9 mouse cellular contexts compared by ENCODE assay signal in genomic region chr7:28418096-28418670, GRCm38 (mm10). TPM values are rescaled to one million over a fixed set of nuclear protein-coding genes. Genes with fewer than 3 reads are reported as not detected.
DNase-seq lines count a peak whose midpoint lies in the region; ATAC-seq and TF ChIP-seq lines count a peak whose summit lies in the region.
"Had no signal": no experiment of that assay in that cellular context is flagged by ENCODE, and none has a peak within 500 bp of the region (broad histone marks: within the 10 kb centered on the region; RNA-seq: fewer than 3 reads in every experiment).

No protein-coding gene starts in this region.

- no peak overlapping the region for H3K9ac ChIP-seq in forebrain, postnatal 0 days
- no peak overlapping the region for H3K9ac ChIP-seq in forebrain, embryonic 13.5 days
- H3K9ac ChIP-seq in lung, embryonic 14.5 days: no peak overlapping the region

- peak; percentile 66 for ATAC-seq in forebrain, postnatal 0 days
- no peak for ATAC-seq in forebrain, embryonic 13.5 days
- peak; percentile 75 for ATAC-seq in lung, embryonic 14.5 days (ENCODE audit: insufficient read depth)

- H3K4me1 ChIP-seq in forebrain, postnatal 0 days (ENCODE audit: insufficient read depth): no peaks in the 10 kb centered on the region
- no peaks in the 10 kb centered on the region for H3K4me1 ChIP-seq in forebrain, embryonic 13.5 days
- no peaks in the 10 kb centered on the region for H3K4me1 ChIP-seq in lung, embryonic 14.5 days (ENCODE audit: insufficient read depth)

- no peak overlapping the region for H3K27ac ChIP-seq in forebrain, postnatal 0 days (ENCODE audit: low read depth, low read length)
- H3K27ac ChIP-seq in forebrain, embryonic 13.5 days: no peak overlapping the region
- H3K27ac ChIP-seq in lung, embryonic 14.5 days (ENCODE audit: low read depth): no peak overlapping the region

- H3K4me2 ChIP-seq in forebrain, postnatal 0 days (ENCODE audit: low read depth): no peak overlapping the region
- no peak overlapping the region for H3K4me2 ChIP-seq in forebrain, embryonic 13.5 days
- H3K4me2 ChIP-seq in lung, embryonic 14.5 days: no peak overlapping the region

- peaks cover 56% of the 10 kb centered on the region for H3K36me3 ChIP-seq in forebrain, postnatal 0 days (ENCODE audit: insufficient read depth)
- H3K36me3 ChIP-seq in forebrain, embryonic 13.5 days (ENCODE audit: poor library complexity, severe bottlenecking): peaks cover 99% of the 10 kb centered on the region
- H3K36me3 ChIP-seq in lung, embryonic 14.5 days (ENCODE audit: insufficient read depth): peaks cover 84% of the 10 kb centered on the region

- 63% methylated on average over 8 of the region's 8 CpGs for WGBS in forebrain, postnatal 0 days
- 86% methylated on average over 8 of the region's 8 CpGs for WGBS in forebrain, embryonic 13.5 days
- WGBS in lung, embryonic 14.5 days: 67% methylated on average over 8 of the region's 8 CpGs

- no peaks in the 10 kb centered on the region for H3K27me3 ChIP-seq in forebrain, postnatal 0 days (ENCODE audit: insufficient read depth, low read length)
- no peaks in the 10 kb centered on the region for H3K27me3 ChIP-seq in forebrain, embryonic 13.5 days
- H3K27me3 ChIP-seq in lung, embryonic 14.5 days (ENCODE audit: insufficient read depth, low read length): no peaks in the 10 kb centered on the region
- H3K27me3 ChIP-seq: CH12.LX had no signal

- TF ChIP-seq CTCF in forebrain, postnatal 0 days (IDR thresholded peaks at IDR 0.05; ENCODE audit: low read depth): no peak
- no peak for TF ChIP-seq CTCF in lung, embryonic 14.5 days (IDR thresholded peaks at IDR 0.05; ENCODE audit: low read depth)

- H3K4me3 ChIP-seq in forebrain, postnatal 0 days (ENCODE audit: low read depth, low read length): no peak overlapping the region
- H3K4me3 ChIP-seq in forebrain, embryonic 13.5 days: no peak overlapping the region
- H3K4me3 ChIP-seq in lung, embryonic 14.5 days (ENCODE audit: low read depth, low read length): no peak overlapping the region

- H3K9me3 ChIP-seq in forebrain, postnatal 0 days (ENCODE audit: low read length): no peaks in the 10 kb centered on the region
- no peaks in the 10 kb centered on the region for H3K9me3 ChIP-seq in forebrain, embryonic 13.5 days (replicated peaks)
- no peaks in the 10 kb centered on the region for H3K9me3 ChIP-seq in lung, embryonic 14.5 days (ENCODE audit: low read depth, low read length)

- DNase-seq in forebrain, postnatal 0 days: peak; percentile 15
- peak; percentile 24 for DNase-seq in MN1 (ENCODE audit: low spot score)
- DNase-seq in heart, adult 9 months (ENCODE audit: low spot score in 2 of 2): peak; percentile 85 to 86
- peak; percentile 77 for DNase-seq in lung, embryonic 14.5 days
- DNase-seq in yolk sac, embryonic 10.5 days (ENCODE audit: low spot score): no peak
- no peak for DNase-seq in cerebellum, adult 11 months
- DNase-seq in right cerebral cortex, postnatal 14 days: no peak

RNA-seq across cellular contexts. Expression of gene Gmfg, which starts 19.1 kb away (rescaled TPM):
- total RNA-seq in forebrain, postnatal 0 days (2014; rRNA removed): 2.6 and 3.8 TPM in 2 replicates
- polyA plus RNA-seq in forebrain, postnatal 0 days (2015; fragmentation: Nextera tagmentation; extraction: Ambion mirVana): 5.8 and 6.7 TPM in 2 replicates
- 2.5 and 2.8 TPM in 2 replicates for polyA plus RNA-seq in forebrain, embryonic 13.5 days (2015; fragmentation: Nextera tagmentation; extraction: Ambion mirVana)
- 30.5 and 37.0 TPM in 2 replicates for polyA plus RNA-seq in lung, embryonic 14.5 days (2014; fragmentation: Nextera tagmentation; extraction: Ambion mirVana)

RNA-seq across cellular contexts. Expression of gene Paf1, which starts 25.4 kb away (rescaled TPM):
- total RNA-seq in forebrain, postnatal 0 days (2014; rRNA removed): 74.8 and 80.5 TPM in 2 replicates
- 69.4 and 92.7 TPM in 2 replicates for polyA plus RNA-seq in forebrain, postnatal 0 days (2015; fragmentation: Nextera tagmentation; extraction: Ambion mirVana)
- polyA plus RNA-seq in forebrain, embryonic 13.5 days (2015; fragmentation: Nextera tagmentation; extraction: Ambion mirVana): 95.4 and 97.1 TPM in 2 replicates
- 73.1 and 75.4 TPM in 2 replicates for polyA plus RNA-seq in lung, embryonic 14.5 days (2014; fragmentation: Nextera tagmentation; extraction: Ambion mirVana)

RNA-seq across cellular contexts. Expression of gene Med29, which starts 25.7 kb away (rescaled TPM):
- 32.5 and 35.1 TPM in 2 replicates for total RNA-seq in forebrain, postnatal 0 days (2014; rRNA removed)
- polyA plus RNA-seq in forebrain, postnatal 0 days (2015; fragmentation: Nextera tagmentation; extraction: Ambion mirVana): 39.2 and 47.6 TPM in 2 replicates
- 49.3 and 51.5 TPM in 2 replicates for polyA plus RNA-seq in forebrain, embryonic 13.5 days (2015; fragmentation: Nextera tagmentation; extraction: Ambion mirVana)
- polyA plus RNA-seq in lung, embryonic 14.5 days (2014; fragmentation: Nextera tagmentation; extraction: Ambion mirVana): 45.9 and 49.1 TPM in 2 replicates

RNA-seq across cellular contexts. Expression of gene Lrfn1, which starts 33.6 kb away (rescaled TPM):
- 57.7 and 88.3 TPM in 2 replicates for total RNA-seq in forebrain, postnatal 0 days (2014; rRNA removed)
- polyA plus RNA-seq in forebrain, postnatal 0 days (2015; fragmentation: Nextera tagmentation; extraction: Ambion mirVana): 16.0 and 21.2 TPM in 2 replicates
- polyA plus RNA-seq in forebrain, embryonic 13.5 days (2015; fragmentation: Nextera tagmentation; extraction: Ambion mirVana): 5.9 and 6.1 TPM in 2 replicates
- polyA plus RNA-seq in lung, embryonic 14.5 days (2014; fragmentation: Nextera tagmentation; extraction: Ambion mirVana): 4.4 and 6.6 TPM in 2 replicates

RNA-seq across cellular contexts. Expression of gene Zfp36, which starts 38.1 kb away (rescaled TPM):
- total RNA-seq in forebrain, postnatal 0 days (2014; rRNA removed): 2.8 and 4.0 TPM in 2 replicates
- polyA plus RNA-seq in forebrain, postnatal 0 days (2015; fragmentation: Nextera tagmentation; extraction: Ambion mirVana): 2.3 and 3.8 TPM in 2 replicates
- polyA plus RNA-seq in forebrain, embryonic 13.5 days (2015; fragmentation: Nextera tagmentation; extraction: Ambion mirVana): 4.5 and 4.8 TPM in 2 replicates
- 12.9 and 13.2 TPM in 2 replicates for polyA plus RNA-seq in lung, embryonic 14.5 days (2014; fragmentation: Nextera tagmentation; extraction: Ambion mirVana)

Comparison
In these comparisons a context has a peak if more than half of its experiments do, and no peak if none do; other contexts are left out.
1. DNase-seq: peak in forebrain, postnatal 0 days (single experiment), MN1 (single experiment), heart, adult 9 months (2 of 2) and lung, embryonic 14.5 days (single experiment); none in yolk sac, embryonic 10.5 days (single experiment), cerebellum, adult 11 months (single experiment) and right cerebral cortex, postnatal 14 days (single experiment).